8 mouse cellular contexts compared by ENCODE assay signal in the genomic region with DNA sequence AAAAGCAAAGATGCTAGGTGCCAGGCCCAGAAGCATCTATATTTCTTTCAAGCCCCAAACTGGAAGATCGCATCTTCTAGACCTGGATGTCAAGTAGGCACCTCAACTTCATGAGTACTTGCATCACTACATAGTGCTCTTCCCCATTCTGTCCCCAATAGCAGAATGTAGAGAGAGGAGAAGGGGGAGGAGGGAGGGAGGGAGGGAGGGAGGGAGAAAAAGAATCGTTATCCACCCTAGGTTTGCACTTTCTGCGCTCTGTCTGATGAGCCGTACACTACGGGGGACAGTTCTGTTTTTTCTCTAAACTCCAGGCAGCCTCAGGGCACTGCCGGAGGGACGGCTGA. TPM values are rescaled to one million over a fixed set of nuclear protein-coding genes. Genes with fewer than 3 reads are reported as not detected.
DNase-seq lines count a peak whose midpoint lies in the region; ATAC-seq and TF ChIP-seq lines count a peak whose summit lies in the region.

Gene Fktn (plus strand): TSS at position 295 of the 347 bp plus-strand sequence.

- peak within 1 kb of the TSS; percentile 89 for H3K4me2 ChIP-seq in lung, embryonic 14.5 days
- H3K4me2 ChIP-seq in embryonic facial prominence, embryonic 11.5 days (ENCODE audit: low read depth, low read length) = peak within 1 kb of the TSS; percentile 86
- peak within 1 kb of the TSS; percentile 85 for H3K4me2 ChIP-seq in hindbrain, embryonic 11.5 days (replicated peaks; ENCODE audit: low read depth, low read length)
- H3K4me2 ChIP-seq in liver, embryonic 11.5 days = peak within 1 kb of the TSS; percentile 86
- H3K4me2 ChIP-seq in stomach, postnatal 0 days (replicated peaks; ENCODE audit: low read depth) = peak within 1 kb of the TSS; percentile 98

- no peaks in the 10 kb centered on the region for H3K36me3 ChIP-seq in lung, embryonic 14.5 days (ENCODE audit: insufficient read depth)
- H3K36me3 ChIP-seq in embryonic facial prominence, embryonic 11.5 days (replicated peaks; ENCODE audit: control insufficient read depth, insufficient read depth, low read depth, low read length) = no peaks in the 10 kb centered on the region
- no peaks in the 10 kb centered on the region for H3K36me3 ChIP-seq in hindbrain, embryonic 11.5 days (ENCODE audit: control insufficient read depth, insufficient read depth, low read length)
- H3K36me3 ChIP-seq in liver, embryonic 11.5 days (ENCODE audit: control insufficient read depth, insufficient read depth, low read length) = no peaks in the 10 kb centered on the region
- no peaks in the 10 kb centered on the region for H3K36me3 ChIP-seq in stomach, postnatal 0 days (ENCODE audit: control insufficient read depth, insufficient read depth, low read length)

- TF ChIP-seq EP300 in stomach, postnatal 0 days (optimal IDR thresholded peaks at IDR 0.05) = no peak

- TF ChIP-seq CTCF in lung, embryonic 14.5 days (IDR thresholded peaks at IDR 0.05; ENCODE audit: low read depth) = no peak
- no peak for TF ChIP-seq CTCF in stomach, postnatal 0 days (IDR thresholded peaks at IDR 0.05; ENCODE audit: low read depth)

- H3K9ac ChIP-seq in lung, embryonic 14.5 days = peak within 1 kb of the TSS; percentile 90
- H3K9ac ChIP-seq in embryonic facial prominence, embryonic 11.5 days (replicated peaks; ENCODE audit: low read length) = peak within 1 kb of the TSS; percentile 84
- H3K9ac ChIP-seq in hindbrain, embryonic 11.5 days (ENCODE audit: low read depth, low read length) = peak within 1 kb of the TSS; percentile 92
- peak within 1 kb of the TSS; percentile 84 for H3K9ac ChIP-seq in liver, embryonic 11.5 days (ENCODE audit: low read depth, low read length)
- peak within 1 kb of the TSS; percentile 76 for H3K9ac ChIP-seq in stomach, postnatal 0 days (ENCODE audit: low read length)

- DNase-seq in lung, embryonic 14.5 days = no peak
- DNase-seq in lung, postnatal 25 days (ENCODE audit: low spot score) = no peak
- no peak for DNase-seq in embryonic facial prominence, embryonic 11.5 days (ENCODE audit: low spot score)
- DNase-seq in hindbrain, embryonic 11.5 days (ENCODE audit: low spot score) = no peak
- no peak for DNase-seq in liver, embryonic 11.5 days (ENCODE audit: low spot score)
- no peak for DNase-seq in stomach, postnatal 0 days (ENCODE audit: low spot score)
- no peak for DNase-seq in frontal cortex, postnatal 36 days (ENCODE audit: low spot score in 2 of 2)

- 11% methylated on average over 7 of the region's 7 CpGs for WGBS in lung, embryonic 14.5 days
- 8% methylated on average over 7 of the region's 7 CpGs for WGBS in embryonic facial prominence, embryonic 11.5 days
- 16% methylated on average over 7 of the region's 7 CpGs for WGBS in hindbrain, embryonic 11.5 days
- WGBS in liver, embryonic 11.5 days = 15% methylated on average over 7 of the region's 7 CpGs
- WGBS in stomach, postnatal 0 days = 6% methylated on average over 7 of the region's 7 CpGs

- H3K27me3 ChIP-seq in lung, embryonic 14.5 days (ENCODE audit: insufficient read depth, low read length) = no peaks in the 10 kb centered on the region
- H3K27me3 ChIP-seq in embryonic facial prominence, embryonic 11.5 days (ENCODE audit: control insufficient read depth, insufficient read depth, low read length) = no peaks in the 10 kb centered on the region
- no peaks in the 10 kb centered on the region for H3K27me3 ChIP-seq in hindbrain, embryonic 11.5 days (ENCODE audit: control insufficient read depth, insufficient read depth, low read length)
- no peaks in the 10 kb centered on the region for H3K27me3 ChIP-seq in liver, embryonic 11.5 days (replicated peaks; ENCODE audit: control insufficient read depth, insufficient read depth, low read length)
- H3K27me3 ChIP-seq in stomach, postnatal 0 days (ENCODE audit: control insufficient read depth, insufficient read depth, low read length) = no peaks in the 10 kb centered on the region

- H3K4me1 ChIP-seq in lung, embryonic 14.5 days (ENCODE audit: insufficient read depth) = no peaks in the 10 kb centered on the region
- no peaks in the 10 kb centered on the region for H3K4me1 ChIP-seq in embryonic facial prominence, embryonic 11.5 days (ENCODE audit: control insufficient read depth, insufficient read depth, low read length)
- no peaks in the 10 kb centered on the region for H3K4me1 ChIP-seq in hindbrain, embryonic 11.5 days (replicated peaks; ENCODE audit: control insufficient read depth, insufficient read depth, low read length)
- no peaks in the 10 kb centered on the region for H3K4me1 ChIP-seq in liver, embryonic 11.5 days (replicated peaks; ENCODE audit: control insufficient read depth, insufficient read depth, low read length)
- H3K4me1 ChIP-seq in stomach, postnatal 0 days (replicated peaks; ENCODE audit: control insufficient read depth, insufficient read depth) = 0 out of 2 replicates have a peak, but pooled peaks cover 2% of the 10 kb centered on the region

- peak within 1 kb of the TSS; percentile 86 for H3K27ac ChIP-seq in lung, embryonic 14.5 days (ENCODE audit: low read depth)
- peak within 1 kb of the TSS; percentile 70; the same call in 1 of the 2 replicates for H3K27ac ChIP-seq in embryonic facial prominence, embryonic 11.5 days (replicated peaks; ENCODE audit: low read depth, low read length)
- H3K27ac ChIP-seq in hindbrain, embryonic 11.5 days (ENCODE audit: low read depth, low read length) = peak within 1 kb of the TSS; percentile 82
- peak within 1 kb of the TSS; percentile 54; the same call in 1 of the 2 replicates for H3K27ac ChIP-seq in liver, embryonic 11.5 days (ENCODE audit: low read depth, low read length)
- peak within 1 kb of the TSS; percentile 65 for H3K27ac ChIP-seq in stomach, postnatal 0 days (replicated peaks)

- peak within 1 kb of the TSS; percentile 81 for H3K4me3 ChIP-seq in lung, embryonic 14.5 days (ENCODE audit: low read depth, low read length)
- peak within 1 kb of the TSS; percentile 84 for H3K4me3 ChIP-seq in embryonic facial prominence, embryonic 11.5 days (ENCODE audit: low read depth, low read length)
- H3K4me3 ChIP-seq in hindbrain, embryonic 11.5 days (ENCODE audit: low read depth, low read length) = peak within 1 kb of the TSS; percentile 84
- H3K4me3 ChIP-seq in liver, embryonic 11.5 days (ENCODE audit: low read depth, low read length) = peak within 1 kb of the TSS; percentile 81
- H3K4me3 ChIP-seq in stomach, postnatal 0 days (ENCODE audit: low read depth, low read length) = peak within 1 kb of the TSS; percentile 69

- peak; percentile 77 for ATAC-seq in lung, embryonic 14.5 days (ENCODE audit: insufficient read depth)
- peak; percentile 78 for ATAC-seq in embryonic facial prominence, embryonic 11.5 days (replicated peaks; ENCODE audit: insufficient number of reproducible peaks, low FRiP score, low TSS enrichment, low read depth)
- ATAC-seq in hindbrain, embryonic 11.5 days (ENCODE audit: low FRiP score) = peak; percentile 85
- peak; percentile 72 for ATAC-seq in liver, embryonic 11.5 days (replicated peaks; ENCODE audit: low FRiP score)
- peak; percentile 75 for ATAC-seq in stomach, postnatal 0 days (ENCODE audit: low FRiP score, low TSS enrichment)
- ATAC-seq in erythroid progenitor cell, adult 5-6 weeks (replicated peaks; ENCODE audit: low FRiP score, poor library complexity, severe bottlenecking) = no peak; the same call in 1 of the 2 replicates

- H3K9me3 ChIP-seq in lung, embryonic 14.5 days (ENCODE audit: low read depth, low read length) = no peaks in the 10 kb centered on the region
- no peaks in the 10 kb centered on the region for H3K9me3 ChIP-seq in embryonic facial prominence, embryonic 11.5 days (replicated peaks; ENCODE audit: control insufficient read depth, low read length)
- H3K9me3 ChIP-seq in hindbrain, embryonic 11.5 days (ENCODE audit: control insufficient read depth, low read length) = no peaks in the 10 kb centered on the region
- H3K9me3 ChIP-seq in liver, embryonic 11.5 days (ENCODE audit: control insufficient read depth, low read length) = no peaks in the 10 kb centered on the region
- H3K9me3 ChIP-seq in stomach, postnatal 0 days (ENCODE audit: control insufficient read depth, low read length) = no peaks in the 10 kb centered on the region

RNA-seq across cellular contexts. Expression of gene Fktn, which starts in this region (rescaled TPM):
- polyA plus RNA-seq in lung, embryonic 14.5 days (2014; fragmentation: Nextera tagmentation; extraction: Ambion mirVana) = 16.2 and 17.9 TPM in 2 replicates
- 14.8 and 15.1 TPM in 2 replicates for polyA plus RNA-seq in embryonic facial prominence, embryonic 11.5 days (2014; fragmentation: Nextera tagmentation; extraction: Ambion mirVana)
- 17.6 and 18.7 TPM in 2 replicates for polyA plus RNA-seq in hindbrain, embryonic 11.5 days (2014; fragmentation: Nextera tagmentation; extraction: Ambion mirVana)
- 11.4 and 12.5 TPM in 2 replicates for polyA plus RNA-seq in liver, embryonic 11.5 days (2014; fragmentation: Nextera tagmentation; extraction: Ambion mirVana)
- 6.2 and 7.3 TPM in 2 replicates for polyA plus RNA-seq in stomach, postnatal 0 days (2015; fragmentation: Nextera tagmentation; extraction: Ambion mirVana)
- 0.72 and 5.0 TPM in 2 replicates for total RNA-seq in erythroid progenitor cell, adult 5-6 weeks (2015; ENCODE audit: low replicate concordance)
- 0.64 and 0.68 TPM in 2 replicates for total RNA-seq in erythroid progenitor cell, adult 5-6 weeks (2017; ENCODE audit: low replicate concordance)
